Mouse (Mus musculus): Measurements from ENCODE around the gene D10Jhu81e. TPM values are rescaled to one million over a fixed set of nuclear protein-coding genes. Genes with fewer than 3 reads are reported as not detected.
"Not testable (repeated sequence)": the region's sequence is repeated elsewhere in the genome, so short reads cannot be mapped to it uniquely, and the experiment has no call there.

Gene D10Jhu81e
- total RNA-seq, 2 experiments from 2014 or later = 500 to 510 TPM

DNA sequence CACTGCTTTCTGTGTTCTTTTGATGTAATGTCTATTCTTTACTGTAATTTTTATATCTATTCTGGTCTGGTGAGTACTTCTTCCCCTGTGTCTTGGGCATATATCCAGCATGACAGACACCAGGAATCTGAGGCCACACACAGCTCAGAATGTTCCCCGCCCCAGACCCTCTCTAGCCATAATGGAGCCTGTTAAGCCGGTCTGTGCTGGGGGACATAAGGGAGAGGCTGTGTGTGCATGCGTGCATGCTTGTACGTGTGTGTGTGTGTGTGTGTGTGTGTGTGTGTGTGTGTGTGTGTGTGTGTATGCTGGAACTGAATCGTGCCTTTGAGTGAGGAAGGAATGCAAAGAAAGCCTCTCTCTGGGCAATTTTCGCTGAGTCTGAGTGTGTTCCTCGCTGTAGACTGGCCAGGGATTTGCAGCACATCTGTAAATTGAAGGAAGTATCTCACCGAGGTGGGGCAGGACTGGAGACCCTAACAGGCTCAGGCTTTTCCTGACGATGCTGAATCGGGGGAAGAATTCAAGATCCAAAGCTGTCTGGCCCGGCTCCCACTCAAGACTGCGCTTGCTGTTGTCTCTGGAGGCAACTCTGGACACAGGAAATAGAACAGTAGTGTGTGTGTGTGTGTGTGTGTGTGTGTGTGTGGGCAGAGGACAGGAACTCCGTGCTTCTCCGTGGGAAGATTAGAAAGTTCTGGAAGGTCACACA lies 30.6 kb downstream of the D10Jhu81e start:
- intact Hi-C loops (cut with DNase I) = no loop called here
- no peak for DNase-seq (ENCODE audit: low spot score)

DNA sequence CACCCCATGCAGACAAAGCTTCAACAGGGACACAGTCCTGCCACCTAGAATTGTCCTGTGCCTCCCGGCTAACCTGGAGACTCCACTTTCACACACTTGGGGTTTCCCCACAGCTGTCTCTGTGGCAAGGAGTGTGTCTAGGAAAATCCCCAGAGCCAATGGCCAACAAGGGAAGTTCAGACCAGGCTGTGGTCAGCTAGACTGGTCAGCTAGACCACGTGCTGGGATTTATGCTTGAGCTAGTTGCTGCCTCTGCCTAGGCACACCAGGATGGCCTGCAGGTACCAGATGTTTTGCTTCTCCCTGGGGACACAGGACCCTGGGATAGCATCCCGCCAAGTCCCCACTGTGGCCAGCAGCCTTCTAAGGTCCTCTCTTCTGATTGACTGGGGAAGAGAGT lies 32.4 kb downstream of the D10Jhu81e start:
- no peak for DNase-seq (ENCODE audit: low spot score)
- intact Hi-C loops (cut with DNase I) = no loop called here

DNA sequence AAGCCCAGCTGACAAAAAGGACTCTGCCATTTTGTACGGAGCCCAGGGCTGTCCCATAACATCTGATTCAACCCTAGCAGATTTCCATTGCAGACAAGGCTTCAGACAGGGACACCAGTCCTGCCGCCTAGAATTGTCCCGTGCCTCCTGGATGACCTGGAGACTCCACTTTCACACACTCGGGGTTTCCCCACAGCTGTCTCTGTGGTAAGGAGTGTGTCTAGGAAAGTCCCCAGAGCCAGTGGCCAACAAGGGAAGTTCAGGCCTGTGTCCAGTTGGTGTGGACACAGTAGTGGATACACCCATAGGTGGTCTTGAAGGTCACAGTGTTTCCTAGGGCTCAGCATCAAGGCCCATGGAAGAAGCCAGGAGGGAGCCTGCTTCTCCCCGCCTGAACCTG lies 33.6 kb downstream of the D10Jhu81e start:
- intact Hi-C loops (cut with DNase I) = no loop called here
- DNase-seq (ENCODE audit: low spot score) = no peak

DNA sequence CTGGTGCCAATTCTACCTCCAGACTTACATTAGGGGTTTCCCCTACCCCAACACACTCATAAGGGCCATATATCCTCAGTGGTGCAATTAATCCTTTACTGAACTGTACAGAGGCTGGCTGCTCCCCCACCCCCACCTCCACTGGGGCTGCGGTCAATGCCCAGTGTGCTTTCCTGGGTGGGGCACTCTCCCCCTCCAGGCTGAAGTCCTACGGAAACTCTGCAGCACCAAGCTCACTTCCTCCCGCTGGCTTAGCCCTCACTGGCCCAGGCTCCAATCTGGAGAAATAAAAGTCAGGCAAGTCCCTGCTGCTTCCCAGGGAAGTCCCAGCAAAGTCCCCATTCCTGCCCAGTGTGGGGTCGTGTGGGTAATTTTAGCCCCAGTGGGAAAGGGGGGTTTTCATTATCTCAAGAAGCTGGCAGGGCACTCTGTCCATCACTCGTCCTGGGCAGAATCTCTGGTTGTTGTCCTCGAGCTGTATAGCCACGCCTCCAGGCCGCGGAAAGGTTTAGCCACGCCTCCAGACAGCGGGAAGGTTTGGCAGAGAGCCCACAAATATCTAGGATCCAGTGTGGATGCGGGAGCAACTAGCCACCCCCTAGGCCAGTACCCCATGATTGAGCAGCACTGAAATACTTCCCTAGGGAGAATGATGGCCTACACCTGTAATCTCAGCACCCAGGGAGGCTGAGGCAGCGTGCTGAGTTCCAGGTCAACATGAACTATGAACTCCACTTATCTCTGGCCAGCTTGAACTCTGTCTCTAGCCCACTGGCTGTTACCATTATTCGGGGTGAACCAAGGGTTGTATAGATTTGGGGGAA lies 34.4 kb downstream of the D10Jhu81e start:
- intact Hi-C loops (cut with DNase I) = no loop called here
- peak; percentile 33 for DNase-seq (ENCODE audit: low spot score)

DNA sequence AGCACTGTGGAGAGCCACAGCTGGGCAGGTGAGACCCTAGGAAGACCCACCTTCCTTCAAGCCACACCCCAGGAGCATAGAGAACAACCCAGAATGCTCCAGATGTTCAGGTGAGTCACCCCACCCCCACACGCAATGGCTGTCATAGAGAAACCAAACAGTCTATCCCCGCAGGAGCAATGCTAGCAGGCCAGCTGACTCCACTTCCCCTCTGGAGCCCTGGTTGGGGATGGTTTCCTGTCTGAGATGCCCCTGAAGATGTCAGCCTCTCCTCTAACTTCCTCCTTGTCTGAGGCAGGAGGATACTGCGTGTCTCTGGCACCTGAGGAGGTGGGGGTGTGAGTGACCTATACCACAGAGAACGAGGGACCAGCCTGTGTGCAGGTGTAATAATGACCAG lies 35.2 kb downstream of the D10Jhu81e start:
- no peak for DNase-seq (ENCODE audit: low spot score)
- intact Hi-C loops (cut with DNase I) = no loop called here

DNA sequence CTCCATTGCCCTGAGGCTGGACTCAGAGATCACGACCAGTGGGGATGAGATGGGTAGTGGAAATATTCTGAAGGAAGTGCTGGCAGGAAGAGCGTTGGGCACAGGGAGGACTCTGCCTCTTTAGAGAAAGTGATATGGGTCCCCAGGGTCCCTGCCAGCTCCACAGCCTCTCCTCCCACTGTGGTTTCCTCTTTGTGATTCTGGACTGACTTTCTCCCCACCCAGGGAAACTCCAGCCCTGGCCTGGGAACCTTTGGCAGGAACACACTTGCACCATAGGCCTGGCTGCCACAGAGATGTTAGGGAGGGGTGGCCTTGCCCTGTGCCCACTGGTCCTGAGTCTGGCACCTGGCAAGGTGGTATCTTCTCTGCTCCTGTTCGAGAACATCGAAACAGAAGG lies 39.6 kb downstream of the D10Jhu81e start:
- DNase-seq (ENCODE audit: low spot score) = no peak
- intact Hi-C loops (cut with DNase I) = no loop called here

DNA sequence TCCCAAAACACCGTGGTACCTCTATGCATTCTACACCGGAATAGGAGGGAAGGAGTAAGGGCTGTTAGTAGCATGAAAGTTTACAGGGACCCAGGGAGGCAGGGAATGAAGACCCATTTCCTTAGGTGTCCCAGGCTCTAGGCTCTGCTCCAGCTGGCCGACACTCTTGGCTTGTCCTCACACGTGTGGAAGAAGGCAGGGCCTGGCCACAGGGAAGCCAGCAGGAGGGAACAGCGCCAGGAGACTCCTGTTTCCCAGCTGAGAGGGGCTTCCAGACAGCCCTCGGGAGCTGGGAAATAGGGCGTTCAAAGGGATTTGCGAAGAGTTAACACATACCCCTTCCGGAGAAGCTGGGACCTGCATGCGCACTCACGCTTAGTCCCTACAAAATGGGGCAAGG lies 40.2 kb downstream of the D10Jhu81e start:
- DNase-seq (ENCODE audit: low spot score) = no peak
- intact Hi-C loops (cut with DNase I) = no loop called here

DNA sequence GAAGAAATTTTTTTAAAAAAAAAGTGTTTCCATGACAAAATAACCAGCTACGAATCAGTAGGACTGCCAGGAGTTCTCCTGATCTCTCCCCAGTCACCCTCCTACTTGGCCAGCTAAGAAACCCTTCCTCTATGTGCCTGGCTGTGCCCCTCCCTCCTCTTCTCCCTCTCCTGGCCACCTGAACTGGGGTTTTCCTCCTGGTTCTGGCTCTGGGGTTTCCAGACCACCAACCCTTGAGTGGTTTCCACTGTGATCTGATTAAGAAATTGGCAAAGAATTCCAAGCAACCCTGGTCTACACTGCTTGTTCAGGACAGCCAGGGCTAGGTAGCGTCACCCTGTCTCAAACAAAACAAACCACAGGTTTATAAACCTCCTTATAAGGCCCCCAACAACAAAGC lies 40.9 kb downstream of the D10Jhu81e start:
- intact Hi-C loops (cut with DNase I) = no loop called here
- no peak for DNase-seq (ENCODE audit: low spot score)

DNA sequence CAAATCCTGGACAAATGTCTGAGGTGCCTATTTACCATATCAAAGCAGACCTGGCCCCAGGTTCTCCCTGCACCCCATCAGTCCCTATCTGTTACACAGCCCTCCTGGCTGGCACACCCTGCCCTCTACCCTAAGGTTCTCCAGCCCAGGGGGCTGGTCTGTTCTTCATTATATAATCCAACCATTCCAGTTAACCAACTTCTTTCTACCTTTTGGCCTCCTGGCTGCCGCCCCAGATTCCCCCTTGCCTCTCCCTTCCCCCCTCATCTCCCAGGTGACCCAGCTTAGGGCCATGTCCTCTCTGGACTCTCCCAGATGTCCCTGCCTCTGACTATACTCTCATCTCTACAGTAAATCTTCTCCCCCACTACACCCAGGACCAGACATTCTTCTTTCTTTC lies 41.7 kb downstream of the D10Jhu81e start:
- intact Hi-C loops (cut with DNase I) = no loop called here
- DNase-seq (ENCODE audit: low spot score) = no peak

DNA sequence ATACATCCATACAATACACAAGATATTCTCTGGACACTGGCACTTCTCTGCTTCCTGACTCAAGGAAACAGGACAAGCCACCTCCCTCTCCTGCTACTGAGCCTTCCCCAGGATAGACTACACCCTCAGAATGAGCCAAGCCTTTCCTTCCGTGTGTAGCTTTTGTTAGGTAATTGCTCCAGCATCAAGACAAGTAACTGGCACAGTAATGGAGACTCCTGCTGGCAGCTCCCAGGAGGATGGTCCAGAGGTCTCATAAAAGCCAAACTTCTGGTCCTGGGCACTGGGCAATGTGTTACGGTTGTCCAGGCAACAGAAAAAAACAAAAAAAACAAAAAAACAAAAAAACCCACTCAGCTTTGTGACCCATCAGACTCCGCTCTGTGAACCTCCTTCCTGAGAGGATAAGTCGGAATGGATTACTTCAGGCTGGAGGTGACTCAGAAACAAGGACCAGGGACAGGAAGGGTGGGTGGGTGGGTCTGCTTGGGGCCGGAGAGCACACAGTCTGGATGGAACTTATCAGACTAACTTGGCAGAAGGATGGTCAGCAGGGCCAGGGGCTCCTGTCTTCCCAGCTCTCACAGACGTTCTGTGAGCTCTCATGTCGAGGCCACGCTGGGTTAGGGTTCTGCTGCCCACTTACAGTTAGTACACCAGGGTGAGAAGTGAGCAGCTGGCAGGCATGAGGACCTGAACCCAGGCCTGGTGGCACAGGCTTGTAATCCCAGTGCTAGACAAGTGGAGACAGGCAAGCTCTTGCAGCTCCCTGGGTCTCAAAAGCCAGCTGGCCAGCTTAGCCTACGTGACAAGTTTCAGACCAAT lies 42.3 kb downstream of the D10Jhu81e start:
- no peak for DNase-seq (ENCODE audit: low spot score)
- intact Hi-C loops (cut with DNase I) = no loop called here

DNA sequence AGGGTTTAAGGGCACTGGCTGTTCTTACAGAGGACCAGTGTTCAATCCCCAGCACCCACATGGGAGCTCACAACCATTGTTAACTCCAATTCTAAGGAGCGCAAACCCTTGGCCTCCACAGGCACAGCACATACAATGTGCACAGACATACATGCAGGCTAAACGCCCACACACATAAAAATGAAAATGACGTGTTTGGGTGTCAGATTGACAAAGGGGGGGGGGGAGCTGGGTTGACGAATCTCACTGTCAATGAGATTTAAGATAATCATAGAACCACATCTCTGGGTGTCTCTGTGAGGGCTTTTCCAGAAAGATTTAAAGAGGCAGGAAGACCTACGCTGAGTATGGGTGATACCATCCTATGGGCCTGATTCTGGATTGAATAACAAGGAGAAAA lies 43.3 kb downstream of the D10Jhu81e start:
- intact Hi-C loops (cut with DNase I) = no loop called here
- no peak for DNase-seq (ENCODE audit: low spot score)

DNA sequence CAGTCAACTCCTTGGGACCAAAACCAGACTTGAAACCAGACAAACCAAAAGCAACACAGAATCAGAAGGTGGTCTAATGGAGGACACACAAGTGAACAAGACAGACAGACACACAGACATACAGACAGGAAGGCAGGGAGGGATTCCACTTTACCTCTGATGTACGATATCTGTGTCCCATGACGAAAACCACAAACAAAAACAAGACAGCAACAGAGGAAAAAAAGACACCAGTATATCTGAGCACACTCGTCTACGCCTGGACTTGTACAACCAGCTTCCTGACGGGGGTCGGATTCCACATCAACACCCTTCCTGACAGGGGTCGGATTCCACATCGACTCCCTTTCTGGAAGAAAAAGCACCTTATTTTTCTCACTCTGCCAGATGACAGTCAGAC lies 44.5 kb downstream of the D10Jhu81e start:
- DNase-seq (ENCODE audit: low spot score); intact Hi-C loops (cut with DNase I): not testable (repeated sequence)

DNA sequence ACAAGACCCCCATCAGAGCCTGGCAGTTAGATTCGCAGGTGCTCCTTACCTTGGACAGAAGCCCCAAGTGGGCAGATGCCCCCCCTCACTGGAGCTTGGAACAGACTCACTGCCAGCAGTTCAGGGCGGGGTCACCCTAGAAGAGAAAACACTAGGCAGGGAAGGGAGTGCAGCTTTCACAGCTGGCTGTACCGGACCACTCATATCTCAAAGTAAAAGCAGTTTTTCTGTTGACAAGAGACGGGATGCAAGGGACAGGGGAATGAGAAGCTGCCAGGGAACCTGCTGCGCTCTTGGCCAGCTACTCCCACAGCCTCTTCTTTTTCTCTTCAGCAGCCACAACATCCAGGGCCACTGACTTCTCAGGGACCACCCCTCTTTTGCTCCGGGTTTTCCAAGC lies 45.4 kb downstream of the D10Jhu81e start:
- peak; percentile 46 for DNase-seq (ENCODE audit: low spot score)
- intact Hi-C loops (cut with DNase I) = not testable (repeated sequence)

DNA sequence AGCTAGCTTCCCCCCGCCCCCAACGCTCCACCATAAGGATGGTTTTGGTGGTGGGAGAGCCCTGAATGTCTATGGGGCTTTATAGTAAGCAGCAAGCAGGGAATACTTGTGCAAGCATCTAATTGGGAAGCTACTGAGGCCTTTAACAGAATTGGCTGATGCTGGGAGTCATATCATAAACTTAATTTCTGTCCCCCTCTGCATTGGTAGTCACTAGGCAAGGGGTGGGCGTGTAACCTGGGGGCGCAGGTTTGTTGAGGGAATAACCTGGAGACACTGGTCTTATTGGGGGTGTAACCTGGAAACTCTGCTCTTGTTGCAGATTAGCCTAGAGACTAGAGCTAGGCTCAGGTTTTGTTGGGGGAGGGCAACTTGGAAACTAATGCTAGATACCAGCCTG lies 50.2 kb downstream of the D10Jhu81e start:
- no peak for DNase-seq (ENCODE audit: low spot score)
- intact Hi-C loops (cut with DNase I) = no loop called here

DNA sequence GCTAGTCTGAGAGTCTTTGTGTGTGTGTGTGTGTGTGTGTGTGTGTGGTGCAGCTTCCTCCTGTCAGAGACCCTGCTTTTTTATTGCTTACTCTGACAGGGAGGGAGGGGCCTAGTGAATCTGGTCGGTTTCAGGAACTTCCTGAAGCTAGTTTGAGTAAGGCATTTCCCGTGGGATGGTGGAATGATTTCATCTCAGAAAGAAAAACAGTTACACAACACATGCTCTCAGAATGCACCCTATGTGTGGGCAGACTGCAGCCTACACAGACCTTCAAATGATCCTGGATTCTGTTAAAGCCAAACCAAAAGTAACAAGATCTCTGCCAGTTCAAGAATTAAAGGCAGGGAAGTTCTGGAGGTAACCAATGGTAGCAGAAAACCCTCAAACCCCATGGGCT lies 54.4 kb downstream of the D10Jhu81e start:
- intact Hi-C loops (cut with DNase I) = no loop called here
- no peak for DNase-seq (ENCODE audit: low spot score)

DNA sequence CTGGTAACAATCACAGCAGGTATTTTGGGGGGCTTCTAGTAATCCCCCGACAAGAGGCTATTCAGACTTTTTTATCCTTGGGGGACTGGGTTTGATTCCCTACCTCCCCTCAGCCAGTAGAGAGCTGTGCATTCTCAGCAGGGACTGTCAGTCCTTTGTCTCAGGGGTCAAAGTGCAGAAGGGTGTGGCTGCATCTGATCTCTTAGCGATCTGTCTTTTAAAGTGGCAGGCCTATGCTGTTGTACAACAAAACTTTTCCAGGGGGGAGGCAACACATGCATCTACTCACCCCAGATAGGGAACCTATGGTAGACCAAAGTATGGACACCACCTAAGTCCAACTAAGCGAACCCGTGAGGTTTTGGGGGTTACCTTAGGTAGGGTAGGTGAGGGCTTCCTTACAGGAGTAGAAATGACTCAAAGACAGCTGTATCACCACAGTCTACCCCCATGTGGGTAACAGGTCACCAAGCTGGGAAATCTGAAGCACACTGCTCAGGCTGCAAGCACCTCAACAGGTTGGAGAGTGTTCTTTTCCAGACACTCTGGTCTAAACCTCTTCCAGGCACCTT lies 55.0 kb downstream of the D10Jhu81e start:
- intact Hi-C loops (cut with DNase I) = no loop called here
- DNase-seq (ENCODE audit: low spot score) = no peak
